Mouse (Mus musculus) forelimb bud, embryonic 11.5 days (tissue): ENCODE results near the gene Lemd1.

Experiments
- DNase-seq: peaks from one replicate; pipeline ENCODE4 v3.0.0-alpha.2; 2012; ENCODE audit warnings: low read depth, low spot score

The Lemd1 gene

GRCm38 (mm10) chr1:132200562-132201510 lies 9.6 kb downstream of the Lemd1 start:
- peak; percentile 46 for DNase-seq

- DNase-seq: no peak
These were observed 10.3 kb downstream of the Lemd1 start for GRCm38 (mm10) chr1:132201511-132201860.

GRCm38 (mm10) chr1:132201936-132202335 lies 10.7 kb downstream of the Lemd1 start:
- no peak for DNase-seq

GRCm38 (mm10) chr1:132202771-132203170 lies 11.5 kb downstream of the Lemd1 start:
- no peak for DNase-seq

GRCm38 (mm10) chr1:132205958-132206357 lies 14.7 kb downstream of the Lemd1 start:
- no peak for DNase-seq

GRCm38 (mm10) chr1:132206828-132207227 lies 15.6 kb downstream of the Lemd1 start:
- DNase-seq: no peak

GRCm38 (mm10) chr1:132208154-132208553 lies 16.9 kb downstream of the Lemd1 start:
- no peak for DNase-seq

GRCm38 (mm10) chr1:132209400-132209799 lies 18.2 kb downstream of the Lemd1 start:
- no peak for DNase-seq

GRCm38 (mm10) chr1:132210922-132211321 lies 19.7 kb downstream of the Lemd1 start:
- peak; percentile 51 for DNase-seq

- no peak for DNase-seq
These were observed 20.4 kb downstream of the Lemd1 start for GRCm38 (mm10) chr1:132211672-132212071.

GRCm38 (mm10) chr1:132212218-132212617 lies 21.0 kb downstream of the Lemd1 start:
- peak; percentile 49 for DNase-seq

- DNase-seq: no peak
These were observed 21.8 kb downstream of the Lemd1 start for GRCm38 (mm10) chr1:132213076-132213475.

GRCm38 (mm10) chr1:132216276-132216675 lies 25.0 kb downstream of the Lemd1 start:
- DNase-seq: no peak

- DNase-seq: no peak
These were observed 30.4 kb downstream of the Lemd1 start for GRCm38 (mm10) chr1:132221627-132222026.

GRCm38 (mm10) chr1:132222166-132222565 lies 30.9 kb downstream of the Lemd1 start:
- DNase-seq: no peak

- no peak for DNase-seq
These were observed 35.3 kb downstream of the Lemd1 start for GRCm38 (mm10) chr1:132226297-132227080.

- DNase-seq: no peak
These were observed 38.4 kb downstream of the Lemd1 start, which contains the start of gene Gm10188 for GRCm38 (mm10) chr1:132229667-132230066. Gm10188 (minus strand) TSS chr1:132229767.

GRCm38 (mm10) chr1:132231470-132232274 lies 40.4 kb downstream of the Lemd1 start:
- no peak for DNase-seq

- DNase-seq: peak; percentile 47
These were observed 42.3 kb downstream of the Lemd1 start for GRCm38 (mm10) chr1:132233566-132233965.

GRCm38 (mm10) chr1:132234757-132235273 lies 43.6 kb downstream of the Lemd1 start:
- no peak for DNase-seq

- DNase-seq: peak; percentile 70
These were observed 46.4 kb downstream of the Lemd1 start for GRCm38 (mm10) chr1:132237585-132238159.
